Mouse (Mus musculus) liver, embryonic 13.5 days (tissue): ENCODE data around the gene Mettl13. TPM values are rescaled to one million over a fixed set of nuclear protein-coding genes. Genes with fewer than 3 reads are reported as not detected.

Experiments
- ATAC-seq: fragments of 200-750 bp; cut with Nextera tagmentation; 2 replicates; pipeline ENCODE4 v1.8.0; 2017; ENCODE audit warnings: low read depth, mild to moderate bottlenecking, moderate number of reproducible peaks, moderate library complexity
- DNase-seq: peaks from one replicate; pipeline ENCODE4 v3.0.0; 2022
- H3K27ac ChIP-seq: fragments of 300-500 bp; sonication (generic); 2 replicates; pipeline ENCODE4 v1.5.1; 2015; ENCODE audit warnings: moderate library complexity, mild to moderate bottlenecking, inconsistent platforms
- H3K27me3 ChIP-seq: fragments of 300-500 bp; sonication (generic); 2 replicates; pipeline ENCODE4 v1.6.1; 2015; ENCODE audit warnings: mild to moderate bottlenecking, inconsistent platforms
- H3K36me3 ChIP-seq: fragments of 300-500 bp; sonication (generic); 2 replicates; pipeline ENCODE4 v1.6.1; 2015; ENCODE audit warnings: mild to moderate bottlenecking, inconsistent platforms
- H3K4me1 ChIP-seq: fragments of 300-500 bp; sonication (generic); replicated peaks from 2 replicates; pipeline ENCODE4 v1.6.1; 2015; ENCODE audit warnings: inconsistent platforms
- H3K4me2 ChIP-seq: fragments of 300-500 bp; sonication (generic); 2 replicates; pipeline ENCODE4 v1.6.1; 2015; ENCODE audit warnings: inconsistent platforms, mild to moderate bottlenecking, moderate library complexity
- H3K4me3 ChIP-seq: fragments of 300-500 bp; sonication (generic); replicated peaks from 2 replicates; pipeline ENCODE4 v1.5.1; 2015; ENCODE audit warnings: mild to moderate bottlenecking, inconsistent platforms
- H3K9ac ChIP-seq: fragments of 300-500 bp; sonication (generic); 2 replicates; pipeline ENCODE4 v1.6.1; 2015; ENCODE audit warnings: mild to moderate bottlenecking, inconsistent platforms
- H3K9me3 ChIP-seq: fragments of 300-500 bp; sonication (generic); replicated peaks from 2 replicates; pipeline ENCODE4 v1.6.1; 2016; ENCODE audit warnings: inconsistent platforms
- WGBS: fragments of 180-500 bp; shearing (Covaris S2); methylation state at CpG from one replicate; pipeline ENCODE4 v1.1.7; 2015; ENCODE audit not compliant: insufficient replicate concordance; 5-methylcytosine and 5-hydroxymethylcytosine counted together
- polyA plus RNA-seq: library from polyadenylated mRNA; unstranded; fragments of >200 nt; fragmentation: Nextera tagmentation; extraction: Ambion mirVana; gene quantifications from 2 replicates; pipeline ENCODE4 v1.2.1, GENCODE M21; 2015

Gene Mettl13
- polyA plus RNA-seq, 1 experiment from 2014 or later, result 15.1 TPM

- ATAC-seq (no peak), DNase-seq (no peak)
- Histone ChIP-seq H3K4me3 (no peak overlapping the region), H3K9me3 (no peaks in the 10 kb centered on the region), H3K27me3 (peaks cover 7% of the 10 kb centered on the region), H3K4me1 (peaks cover 20% of the 10 kb centered on the region), H3K4me2 (no peak overlapping the region), H3K36me3 (no peaks in the 10 kb centered on the region), H3K9ac (no peak overlapping the region), H3K27ac (no peak overlapping the region)
- WGBS, result 65% methylated on average over 3 of the region's 3 CpGs
These were observed 19.0 kb upstream of the Mettl13 start for GRCm38 (mm10) chr1:162567351-162567750.

- Histone ChIP-seq H3K4me3 (no peak overlapping the region), H3K27ac (no peak overlapping the region), H3K9me3 (no peaks in the 10 kb centered on the region), H3K9ac (no peak overlapping the region), H3K4me2 (no peak overlapping the region), H3K4me1 (peaks cover 9% of the 10 kb centered on the region), H3K27me3 (peaks cover 10% of the 10 kb centered on the region), H3K36me3 (no peaks in the 10 kb centered on the region)
- WGBS, result 38% methylated on average over 3 of the region's 3 CpGs
- peak; percentile 47; the same call in 1 of the 2 replicates for ATAC-seq
- DNase-seq, result no peak
These were observed 16.6 kb upstream of the Mettl13 start for GRCm38 (mm10) chr1:162564992-162565391.

- Histone ChIP-seq H3K36me3 (no peaks in the 10 kb centered on the region), H3K9me3 (no peaks in the 10 kb centered on the region), H3K9ac (no peak overlapping the region), H3K4me3 (no peak overlapping the region), H3K27me3 (peaks cover 14% of the 10 kb centered on the region), H3K4me1 (no peaks in the 10 kb centered on the region), H3K27ac (no peak overlapping the region), H3K4me2 (no peak overlapping the region)
- no peak for ATAC-seq
- no peak for DNase-seq
- WGBS, result 22% methylated on average over 1 of the region's 1 CpGs
These were observed 14.9 kb upstream of the Mettl13 start for GRCm38 (mm10) chr1:162563236-162563635.

GRCm38 (mm10) chr1:162554193-162554592 lies 5.8 kb upstream of the Mettl13 start:
- no peaks in the 10 kb centered on the region for H3K36me3 ChIP-seq
- no peaks in the 10 kb centered on the region for H3K27me3 ChIP-seq
- H3K4me2 ChIP-seq, result no peak overlapping the region
- 61% methylated on average over 3 of the region's 3 CpGs for WGBS
- H3K4me1 ChIP-seq, result peaks cover 18% of the 10 kb centered on the region
- no peak overlapping the region for H3K27ac ChIP-seq
- ATAC-seq (no peak), DNase-seq (no peak)
- H3K4me3 ChIP-seq, result no peak overlapping the region
- no peak overlapping the region for H3K9ac ChIP-seq
- no peaks in the 10 kb centered on the region for H3K9me3 ChIP-seq

GRCm38 (mm10) chr1:162552956-162553355 lies 4.6 kb upstream of the Mettl13 start:
- no peak overlapping the region for H3K4me3 ChIP-seq
- DNase-seq (no peak), ATAC-seq (peak; percentile 19)
- peak overlapping the region; percentile 10; the same call in 1 of the 2 replicates for H3K4me2 ChIP-seq
- no peaks in the 10 kb centered on the region for H3K9me3 ChIP-seq
- no peak overlapping the region for H3K27ac ChIP-seq
- no peak overlapping the region for H3K9ac ChIP-seq
- WGBS, result 24% methylated on average over 9 of the region's 9 CpGs
- H3K27me3 ChIP-seq, result no peaks in the 10 kb centered on the region
- H3K4me1 ChIP-seq, result peaks cover 24% of the 10 kb centered on the region
- H3K36me3 ChIP-seq, result no peaks in the 10 kb centered on the region

GRCm38 (mm10) chr1:162549615-162550283 lies 1.4 kb upstream of the Mettl13 start:
- H3K27ac ChIP-seq, result no peak overlapping the region
- DNase-seq (no peak), ATAC-seq (no peak)
- no peaks in the 10 kb centered on the region for H3K9me3 ChIP-seq
- 67% methylated on average over 5 of the region's 5 CpGs for WGBS
- 0 out of 2 replicates have a peak overlapping the region, but pooled peaks have one; percentile 97 for H3K4me2 ChIP-seq
- no peak overlapping the region for H3K4me3 ChIP-seq
- H3K27me3 ChIP-seq, result no peaks in the 10 kb centered on the region
- peaks cover 18% of the 10 kb centered on the region for H3K36me3 ChIP-seq
- no peak overlapping the region for H3K9ac ChIP-seq
- H3K4me1 ChIP-seq, result peaks cover 49% of the 10 kb centered on the region

- Histone ChIP-seq H3K36me3 (peaks cover 25% of the 10 kb centered on the region), H3K9ac (peak overlapping the region; percentile 80), H3K4me2 (peak overlapping the region; percentile 97), H3K4me3 (peak overlapping the region; percentile 80), H3K4me1 (peaks cover 49% of the 10 kb centered on the region), H3K27ac (peak overlapping the region; percentile 62), H3K9me3 (no peaks in the 10 kb centered on the region), H3K27me3 (no peaks in the 10 kb centered on the region)
- WGBS, result 51% methylated on average over 10 of the region's 10 CpGs
- ATAC-seq, result no peak
- DNase-seq, result no peak
These were observed 714 bp upstream of the Mettl13 start for GRCm38 (mm10) chr1:162548917-162549613.

GRCm38 (mm10) chr1:162547607-162548006 lies 744 bp downstream of the Mettl13 start:
- Histone ChIP-seq H3K4me2 (peak overlapping the region; percentile 97), H3K9me3 (no peaks in the 10 kb centered on the region), H3K4me3 (peak overlapping the region; percentile 80), H3K4me1 (peaks cover 39% of the 10 kb centered on the region), H3K9ac (peak overlapping the region; percentile 80), H3K27ac (no peak overlapping the region), H3K36me3 (peaks cover 38% of the 10 kb centered on the region), H3K27me3 (no peaks in the 10 kb centered on the region)
- under 1% methylated on average over 10 of the region's 10 CpGs for WGBS
- DNase-seq (no peak), ATAC-seq (no peak)

- Histone ChIP-seq H3K4me3 (no peak overlapping the region), H3K9ac (no peak overlapping the region), H3K9me3 (no peaks in the 10 kb centered on the region), H3K4me1 (peaks cover 26% of the 10 kb centered on the region), H3K36me3 (peaks cover 79% of the 10 kb centered on the region), H3K27ac (no peak overlapping the region), H3K27me3 (no peaks in the 10 kb centered on the region), H3K4me2 (no peak overlapping the region)
- DNase-seq (no peak), ATAC-seq (no peak)
- WGBS, result 80% methylated on average over 1 of the region's 1 CpGs
These were observed 5.1 kb downstream of the Mettl13 start for GRCm38 (mm10) chr1:162543231-162543630.

- H3K9ac ChIP-seq, result no peak overlapping the region
- DNase-seq (no peak), ATAC-seq (no peak)
- H3K27ac ChIP-seq, result no peak overlapping the region
- WGBS, result 86% methylated on average over 14 of the region's 14 CpGs
- H3K4me2 ChIP-seq, result no peak overlapping the region
- no peaks in the 10 kb centered on the region for H3K9me3 ChIP-seq
- no peaks in the 10 kb centered on the region for H3K27me3 ChIP-seq
- H3K36me3 ChIP-seq, result peaks cover 57% of the 10 kb centered on the region
- H3K4me1 ChIP-seq, result no peaks in the 10 kb centered on the region
- H3K4me3 ChIP-seq, result no peak overlapping the region
These were observed 14.4 kb downstream of the Mettl13 start for GRCm38 (mm10) chr1:162533766-162534560.

GRCm38 (mm10) chr1:162532330-162532729 lies 16.0 kb downstream of the Mettl13 start:
- Histone ChIP-seq H3K9me3 (no peaks in the 10 kb centered on the region), H3K4me2 (no peak overlapping the region), H3K36me3 (peaks cover 46% of the 10 kb centered on the region), H3K27ac (no peak overlapping the region), H3K9ac (no peak overlapping the region), H3K27me3 (no peaks in the 10 kb centered on the region), H3K4me1 (no peaks in the 10 kb centered on the region), H3K4me3 (no peak overlapping the region)
- 58% methylated on average over 4 of the region's 4 CpGs for WGBS
- no peak for ATAC-seq
- no peak for DNase-seq
